Mouse (Mus musculus): ENCODE results near the gene Hmgcll1. TPM values are rescaled to one million over a fixed set of nuclear protein-coding genes. Genes with fewer than 3 reads are reported as not detected.
"Not testable (repeated sequence)": the region's sequence is repeated elsewhere in the genome, so short reads cannot be mapped to it uniquely, and the experiment has no call there.

Gene Hmgcll1
- polyA plus RNA-seq, 1 experiment = 1.8 TPM

DNA sequence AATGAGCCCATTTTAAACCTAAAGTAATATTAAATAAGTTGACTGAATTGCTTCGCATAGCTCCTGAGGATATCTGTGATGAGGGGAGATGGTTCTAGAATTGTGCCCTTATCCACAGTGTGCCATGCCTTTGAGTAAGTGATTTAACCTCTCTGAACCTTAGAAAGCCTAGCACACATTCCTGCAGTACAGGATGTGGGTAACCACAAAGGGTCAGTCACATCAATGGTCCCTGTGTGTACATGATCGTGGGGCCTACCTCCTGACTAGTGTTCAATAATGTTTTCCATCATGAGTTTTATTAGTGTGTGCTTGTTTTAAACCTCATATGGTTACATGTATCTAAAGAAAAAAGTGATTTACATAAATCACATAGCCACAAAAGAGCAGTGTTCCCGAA lies 46.3 kb downstream of the Hmgcll1 start:
- DNase-seq (ENCODE audit: low spot score) = no peak

DNA sequence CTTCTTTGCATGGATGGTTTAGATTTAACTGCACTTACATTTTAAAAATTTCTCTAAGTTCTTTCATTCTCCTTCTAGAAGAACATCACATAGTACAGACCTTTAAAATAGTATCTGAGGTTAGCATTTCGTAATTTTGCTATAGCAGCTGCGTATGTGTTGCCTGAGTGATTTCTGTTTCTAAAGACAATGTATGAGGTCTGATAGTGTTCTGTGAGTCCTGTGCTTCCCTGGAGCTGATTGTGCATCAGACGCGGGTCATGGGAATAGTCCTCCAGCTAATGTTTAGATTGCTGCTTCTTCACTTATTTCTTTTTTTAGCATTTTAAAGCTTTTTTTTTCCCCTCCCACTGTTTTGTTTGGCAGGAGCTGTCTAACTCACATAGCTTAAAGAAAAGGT lies 46.8 kb downstream of the Hmgcll1 start:
- DNase-seq (ENCODE audit: low spot score) = no peak

DNA sequence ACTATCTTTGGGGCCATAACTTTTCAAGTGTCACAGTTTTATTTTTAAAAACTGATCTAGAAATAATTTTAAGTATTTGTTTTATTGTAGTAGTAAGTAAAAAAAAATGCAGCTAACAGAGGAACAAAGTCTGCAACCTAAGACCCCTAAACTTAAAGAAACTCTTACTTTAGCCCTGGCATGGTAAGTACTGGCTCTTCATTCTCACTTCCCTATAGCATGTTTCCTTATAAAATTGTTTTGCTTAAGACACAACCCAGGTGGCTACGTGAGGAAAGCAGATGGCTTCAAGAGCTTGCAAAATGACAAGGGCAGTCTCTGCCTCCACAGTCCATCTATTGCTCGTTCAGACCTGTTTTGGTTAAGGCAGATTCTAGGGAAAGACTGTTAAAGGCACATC lies 49.5 kb downstream of the Hmgcll1 start:
- no peak for DNase-seq (ENCODE audit: low spot score)

DNA sequence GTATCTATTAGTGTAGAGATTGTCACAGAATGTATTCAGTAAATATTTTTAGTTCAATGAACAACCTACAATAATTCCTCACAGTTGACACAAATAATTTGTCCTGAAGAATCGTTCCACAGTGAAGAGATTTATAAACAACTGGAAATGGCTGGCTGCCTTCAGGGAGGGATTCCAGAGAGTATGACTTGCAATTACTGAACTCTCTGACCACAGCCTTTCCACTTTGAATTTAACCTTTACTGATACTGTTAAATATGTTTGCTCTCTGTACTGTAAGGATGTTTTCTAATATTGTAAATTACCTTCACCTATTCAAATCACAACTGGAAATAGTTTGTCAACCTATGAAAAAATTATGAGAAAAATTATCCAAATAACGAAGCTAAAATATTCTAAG lies 76.9 kb downstream of the Hmgcll1 start:
- no peak for DNase-seq (ENCODE audit: low spot score)

DNA sequence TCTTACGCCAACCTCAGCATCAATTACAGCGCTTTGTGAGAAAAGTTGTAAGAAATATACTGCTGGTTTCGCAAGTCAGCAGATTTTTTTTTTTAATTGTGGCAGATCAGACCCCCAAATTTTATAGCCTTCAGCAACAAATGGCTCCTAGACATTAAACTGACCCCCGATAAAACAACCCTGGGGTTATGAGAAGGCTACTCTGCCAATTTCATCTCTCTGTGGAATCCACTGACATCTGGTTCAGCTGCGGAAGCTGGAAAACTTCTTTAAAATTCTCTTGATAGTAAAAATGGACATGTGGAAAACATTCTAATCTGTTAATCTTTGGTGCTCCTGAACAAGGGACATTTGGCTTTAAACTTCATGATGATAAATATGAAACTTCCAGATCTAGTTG lies 82.6 kb downstream of the Hmgcll1 start:
- DNase-seq (ENCODE audit: low spot score) = no peak

DNA sequence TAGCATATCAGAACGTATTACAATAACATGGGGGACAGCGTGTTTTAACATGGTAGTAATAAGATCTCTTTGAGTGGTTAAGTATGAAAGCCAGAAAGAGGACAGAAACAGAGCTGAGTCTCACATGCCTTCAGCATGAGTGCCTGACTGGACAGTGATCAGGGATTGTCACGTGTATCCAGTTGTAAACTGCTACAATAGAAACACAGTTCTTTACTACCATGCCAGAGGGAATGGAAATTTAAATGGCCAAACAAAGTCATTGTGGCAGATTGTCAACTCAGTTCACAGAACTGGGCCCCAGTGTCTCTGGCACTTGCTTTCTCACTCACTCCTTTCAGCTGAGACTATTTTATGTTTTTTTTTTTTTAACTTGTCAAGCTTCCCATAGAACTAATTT lies 85.3 kb downstream of the Hmgcll1 start:
- DNase-seq (ENCODE audit: low spot score) = no peak

DNA sequence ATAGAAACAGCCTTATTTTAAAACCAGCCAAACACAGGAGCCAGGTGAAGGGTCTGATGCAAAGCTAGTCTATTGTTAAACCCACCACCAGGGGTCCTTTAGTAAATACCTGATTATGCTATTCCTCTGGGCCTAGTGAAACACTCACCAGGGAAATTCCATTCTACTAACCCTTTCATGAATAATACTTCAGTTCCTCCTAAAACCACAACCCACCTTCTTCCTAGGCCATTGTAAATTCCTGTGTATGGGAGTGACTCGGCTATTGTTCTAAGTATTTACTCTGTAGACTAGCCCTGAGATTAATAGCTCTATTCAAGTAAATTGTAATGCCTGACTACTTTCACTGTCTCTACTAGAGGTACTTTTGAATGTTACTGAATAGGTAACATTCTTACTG lies 89.8 kb downstream of the Hmgcll1 start:
- DNase-seq (ENCODE audit: low spot score) = not testable (repeated sequence)

DNA sequence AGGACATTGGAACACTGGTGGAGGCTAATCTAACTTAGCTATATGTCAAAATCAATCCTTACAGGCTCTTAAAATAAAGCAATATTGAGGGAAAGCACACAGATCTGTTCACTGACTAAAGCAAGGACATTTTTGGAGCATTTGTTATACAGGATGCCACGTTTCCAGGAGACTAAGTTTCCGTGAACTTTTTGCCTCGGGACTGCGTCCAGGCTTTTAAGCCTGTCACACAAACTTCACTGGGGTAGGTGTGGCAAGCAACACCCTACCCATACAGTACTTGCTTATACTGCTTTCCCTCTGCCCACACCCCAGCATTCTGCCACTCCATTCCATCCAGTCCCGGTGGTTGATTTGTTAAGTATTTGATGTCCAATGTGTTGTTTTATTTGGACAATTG lies 90.2 kb downstream of the Hmgcll1 start:
- no peak for DNase-seq (ENCODE audit: low spot score)

DNA sequence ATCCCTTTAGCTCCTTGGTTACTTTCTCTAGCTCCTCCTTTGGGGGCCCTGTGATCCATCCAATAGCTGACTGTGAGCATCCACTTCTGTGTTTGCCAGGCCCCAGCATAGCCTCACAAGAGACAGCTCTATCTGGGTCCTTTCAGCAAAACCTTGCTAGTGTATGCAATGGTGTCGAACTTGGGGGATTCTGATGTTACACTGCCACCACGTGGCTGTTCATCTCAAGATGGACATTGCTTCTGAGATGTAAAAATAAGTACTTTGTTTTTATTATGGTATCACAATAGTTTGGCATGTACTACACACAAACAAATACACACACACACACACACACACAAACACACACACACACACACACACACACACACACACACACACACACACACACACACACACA lies 108.2 kb downstream of the Hmgcll1 start:
- not testable (repeated sequence) for DNase-seq (ENCODE audit: low spot score)

DNA sequence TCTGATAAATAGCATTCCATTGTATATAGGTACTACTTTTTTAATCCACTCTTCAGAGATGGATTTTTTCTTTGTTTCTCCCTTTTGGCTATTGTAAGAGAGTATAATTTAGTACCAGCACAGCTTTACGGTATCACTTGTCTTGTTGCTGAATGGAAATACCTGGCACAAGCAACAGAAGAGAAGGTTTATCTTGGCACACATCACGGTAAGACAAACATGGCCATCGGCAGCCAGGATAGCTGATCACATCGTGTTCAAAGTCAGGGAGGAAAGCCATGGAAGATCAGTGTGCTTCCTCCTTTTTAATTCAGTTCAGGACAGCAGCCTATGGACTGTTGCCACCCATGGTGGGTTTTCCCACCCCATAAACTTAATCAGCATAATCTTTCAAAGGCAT lies 109.6 kb downstream of the Hmgcll1 start:
- no peak for DNase-seq (ENCODE audit: low spot score)

DNA sequence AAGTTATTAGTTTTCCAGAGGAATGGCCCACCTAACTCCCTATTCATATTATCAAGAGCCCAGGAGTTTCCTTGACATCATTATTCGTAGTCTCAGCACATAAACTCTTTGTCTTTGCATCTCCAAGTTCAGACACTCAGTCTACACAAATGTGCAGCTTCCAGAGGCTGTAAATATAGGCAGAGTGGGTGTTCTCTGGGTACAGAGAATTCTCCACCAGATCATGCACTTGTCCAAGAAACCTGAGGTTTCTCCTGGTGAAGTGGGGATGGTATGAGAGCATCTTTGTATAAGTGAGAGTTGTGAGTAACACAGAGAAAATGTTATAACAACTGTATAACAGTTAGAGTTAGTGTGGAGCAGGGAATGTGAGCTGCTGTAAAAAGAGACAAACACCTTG lies 114.7 kb downstream of the Hmgcll1 start:
- DNase-seq (ENCODE audit: low spot score) = no peak

DNA sequence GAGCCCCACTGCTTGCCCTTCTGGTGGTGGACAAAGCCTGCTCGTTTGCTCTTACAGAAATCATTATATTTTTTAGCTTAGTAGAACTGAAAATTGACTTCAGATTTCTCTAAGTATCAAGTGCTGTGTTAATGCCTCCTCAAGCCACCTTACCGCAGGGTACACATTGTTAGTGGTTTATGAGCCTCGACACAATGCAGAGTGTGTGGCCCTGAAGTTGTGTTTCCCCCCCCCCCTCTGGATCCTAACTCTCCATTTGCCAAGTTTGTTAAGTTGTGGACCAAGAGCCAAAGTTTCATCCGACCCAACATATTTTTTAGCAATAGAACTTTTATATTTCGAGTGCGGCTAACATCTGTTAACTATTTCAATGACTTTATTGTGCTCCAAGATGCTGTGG lies 119.4 kb downstream of the Hmgcll1 start:
- DNase-seq (ENCODE audit: low spot score) = no peak

DNA sequence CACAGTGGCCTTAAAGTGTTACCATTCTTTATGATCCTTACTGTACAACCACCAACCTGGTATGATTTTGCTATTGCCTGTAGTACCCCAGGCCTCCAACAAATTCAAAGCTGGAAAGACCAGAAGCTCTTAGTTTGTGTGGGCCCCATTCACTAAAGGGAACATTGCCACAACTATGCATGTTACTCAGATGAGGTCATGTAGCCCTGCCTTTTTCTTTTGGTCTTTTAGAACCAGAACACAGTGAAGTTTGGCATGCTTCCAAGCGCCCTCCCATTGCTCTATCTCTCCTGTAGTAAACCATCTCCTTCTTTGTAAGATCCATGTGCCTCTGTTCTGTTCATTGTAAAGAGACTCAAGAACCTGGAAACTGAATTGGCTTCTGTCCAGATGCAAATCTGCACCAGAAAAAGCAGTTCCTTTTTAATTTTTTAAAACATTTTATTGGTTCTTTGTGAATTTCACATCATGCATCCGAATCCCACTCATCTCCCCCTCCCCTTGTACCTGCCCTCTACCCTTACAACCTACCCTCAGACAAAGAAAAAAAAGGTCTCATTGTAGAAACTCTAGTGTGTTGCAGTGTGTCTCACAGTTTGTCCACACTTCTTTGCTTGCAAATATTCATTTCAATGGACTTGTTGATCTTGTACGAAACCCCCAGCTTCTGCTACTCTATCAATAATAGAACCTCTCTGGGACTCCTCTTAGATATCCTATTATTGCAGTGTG lies 123.9 kb downstream of the Hmgcll1 start:
- DNase-seq (ENCODE audit: low spot score) = no peak

DNA sequence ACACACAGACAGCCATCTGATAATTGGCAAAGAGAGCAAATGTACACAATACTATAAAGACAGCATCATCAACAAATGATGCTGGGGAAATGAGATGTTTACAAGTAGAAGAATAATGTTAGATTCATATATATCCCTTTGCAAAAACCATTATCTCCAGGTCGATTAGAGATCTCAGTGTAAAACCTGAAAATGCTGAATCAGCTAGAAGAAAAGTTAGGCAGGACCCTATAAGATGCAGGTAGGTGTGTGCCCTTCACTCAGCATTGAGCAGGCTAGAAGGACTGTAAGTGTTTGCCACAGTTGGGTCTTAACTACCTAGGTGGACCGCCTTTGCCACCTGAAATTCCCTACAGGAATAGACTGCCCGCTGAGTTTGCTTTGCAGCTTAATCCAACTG lies 130.9 kb downstream of the Hmgcll1 start:
- DNase-seq (ENCODE audit: low spot score) = no peak

DNA sequence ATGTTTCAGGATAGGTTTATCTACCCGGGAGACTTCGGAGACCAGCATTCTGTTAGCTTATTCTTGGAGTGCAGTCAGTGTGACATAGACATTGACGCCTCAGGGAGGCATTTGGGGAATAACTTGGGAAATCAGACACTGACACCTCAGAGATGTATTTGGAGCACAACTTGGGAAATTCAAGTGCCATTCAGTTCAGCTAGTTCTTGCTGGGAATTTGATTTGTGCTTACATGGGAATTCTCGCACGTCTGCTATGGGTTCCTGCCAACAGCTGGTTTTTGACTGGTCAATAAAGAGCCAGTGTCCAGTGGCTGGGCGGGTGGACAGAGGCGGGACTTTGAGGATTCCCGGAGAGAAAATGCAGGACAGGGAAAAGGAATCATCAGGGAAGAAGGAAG lies 147.8 kb downstream of the Hmgcll1 start:
- no peak for DNase-seq (ENCODE audit: low spot score)

DNA sequence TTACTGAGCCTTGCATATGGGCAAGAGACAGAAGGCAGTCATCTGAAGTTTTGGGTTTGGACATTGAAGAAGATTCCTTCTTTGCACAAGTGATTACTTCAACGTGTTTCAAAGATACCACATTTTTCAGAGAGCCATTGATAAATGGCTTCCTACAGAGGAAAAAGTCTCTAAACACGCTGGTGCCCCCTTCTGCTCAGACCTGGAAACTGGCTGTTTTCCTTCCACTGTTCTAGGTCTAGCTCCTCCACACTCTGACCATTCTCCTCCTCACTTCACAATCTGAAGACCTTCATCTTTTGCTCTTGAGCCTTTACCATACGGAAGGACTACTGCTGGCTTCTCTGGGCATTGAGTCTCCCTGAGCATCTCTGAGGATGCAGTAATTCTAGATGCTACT lies 153.7 kb downstream of the Hmgcll1 start:
- DNase-seq (ENCODE audit: low spot score) = no peak

DNA sequence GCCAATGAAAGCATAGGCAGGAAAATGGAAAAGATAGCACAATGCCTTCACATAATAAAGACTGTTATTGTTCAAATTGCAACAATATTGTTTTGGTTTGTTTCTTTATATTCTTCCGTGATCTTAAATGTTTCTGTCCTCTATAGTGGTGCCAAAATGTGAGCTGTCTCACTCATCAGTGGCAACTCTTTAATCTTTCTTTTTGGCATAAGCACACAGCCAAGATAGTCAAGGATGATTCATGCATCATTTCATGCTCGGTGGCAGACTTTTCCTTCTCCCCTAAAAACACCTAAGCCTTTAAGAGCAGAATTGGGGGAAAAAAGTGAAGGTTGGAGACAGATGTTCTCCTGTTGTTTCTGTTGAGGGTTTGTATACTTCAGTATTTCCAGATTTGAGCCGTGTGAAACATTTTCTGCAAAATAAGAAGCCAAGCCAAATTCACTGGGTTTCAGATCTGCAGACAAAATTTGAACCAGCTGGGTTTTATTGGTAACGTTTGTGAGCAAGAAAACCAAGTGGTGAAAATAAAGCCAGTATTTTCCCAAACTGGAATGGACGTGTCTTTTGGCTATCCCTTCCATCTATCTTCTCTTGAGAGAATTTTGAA lies 158.1 kb downstream of the Hmgcll1 start:
- DNase-seq (ENCODE audit: low spot score) = no peak

DNA sequence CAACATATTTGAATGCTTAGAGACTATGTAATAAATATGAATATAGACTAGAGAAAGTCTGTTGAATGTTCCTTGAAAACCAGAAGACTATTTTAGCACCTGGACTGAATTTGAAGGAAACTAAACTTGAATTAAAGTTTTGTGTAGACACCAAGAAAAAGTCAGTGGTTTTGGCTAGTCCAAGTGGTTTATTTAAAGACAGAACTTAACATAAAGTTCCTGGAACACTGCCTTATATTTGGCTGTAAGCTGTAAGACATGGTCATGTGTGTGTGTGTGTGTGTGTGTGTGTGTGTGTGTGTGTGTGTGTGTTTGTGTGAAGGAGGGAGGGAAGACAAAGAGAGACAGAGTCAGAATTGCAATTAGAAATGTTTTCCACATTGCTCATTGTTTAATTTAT lies 164.6 kb downstream of the Hmgcll1 start:
- no peak for DNase-seq (ENCODE audit: low spot score)

Other genes with a start within 250 kb of the Hmgcll1 start
- gene Bmp5, start 239.5 kb upstream of the Hmgcll1 start, polyA plus RNA-seq (2012; rRNA removed) = 32.3 and 39.4 TPM in 2 replicates
- gene Gfral, start 198.8 kb downstream of the Hmgcll1 start, polyA plus RNA-seq (2012; rRNA removed) = not detected in 2 replicates